In genomic region chr10:20310969-20311769, GRCm38 (mm10) we compare ENCODE assay signal across 8 mouse cellular contexts. TPM values are rescaled to one million over a fixed set of nuclear protein-coding genes. Genes with fewer than 3 reads are reported as not detected.
DNase-seq lines count a peak whose midpoint lies in the region; ATAC-seq and TF ChIP-seq lines count a peak whose summit lies in the region.

No protein-coding gene starts in this region.

- TF ChIP-seq EP300 in heart, postnatal 0 days (IDR thresholded peaks at IDR 0.05; ENCODE audit: low read depth), result no peak

- H3K27me3 ChIP-seq in heart, embryonic 11.5 days (ENCODE audit: control insufficient read depth, insufficient read depth, low read length), result no peaks in the 10 kb centered on the region
- H3K27me3 ChIP-seq in heart, postnatal 0 days (ENCODE audit: control insufficient read depth, insufficient read depth, low read length), result no peaks in the 10 kb centered on the region
- no peaks in the 10 kb centered on the region for H3K27me3 ChIP-seq in liver, embryonic 13.5 days

- DNase-seq in heart, adult 8-10 months (ENCODE audit: low spot score), result no peak
- no peak for DNase-seq in heart, postnatal 0 days (ENCODE audit: low spot score)
- no peak for DNase-seq in liver, embryonic 13.5 days
- DNase-seq in adipocyte (ENCODE audit: low spot score), result no peak
- no peak for DNase-seq in B cell, adult 2 months

- TF ChIP-seq CTCF in bone marrow, adult 2 months (IDR thresholded peaks at IDR 0.05; ENCODE audit: control insufficient read depth, insufficient read depth, low read length), result no peak
- no peak for TF ChIP-seq CTCF in heart, postnatal 0 days (IDR thresholded peaks at IDR 0.05; ENCODE audit: low read depth)
- TF ChIP-seq CTCF in olfactory bulb, adult 2 months (IDR thresholded peaks at IDR 0.05; ENCODE audit: insufficient read depth, low read depth, low read length), result no peak

- WGBS in heart, embryonic 11.5 days (ENCODE audit: insufficient replicate concordance), result 50% methylated on average over 11 of the region's 11 CpGs
- 47% methylated on average over 11 of the region's 11 CpGs for WGBS in bone marrow, adult 2 months
- WGBS in heart, postnatal 0 days, result 53% methylated on average over 11 of the region's 11 CpGs
- WGBS in liver, embryonic 13.5 days (ENCODE audit: insufficient replicate concordance), result 49% methylated on average over 11 of the region's 11 CpGs
- 50% methylated on average over 11 of the region's 11 CpGs for WGBS in olfactory bulb, adult 2 months

- no peaks in the 10 kb centered on the region for H3K9me3 ChIP-seq in heart, embryonic 11.5 days (replicated peaks; ENCODE audit: control insufficient read depth, low read length)
- H3K9me3 ChIP-seq in heart, postnatal 0 days (replicated peaks; ENCODE audit: control insufficient read depth, low read length), result no peaks in the 10 kb centered on the region
- H3K9me3 ChIP-seq in liver, embryonic 13.5 days (replicated peaks), result no peaks in the 10 kb centered on the region

- ATAC-seq in heart, embryonic 11.5 days (replicated peaks; ENCODE audit: insufficient number of reproducible peaks, low FRiP score, low TSS enrichment), result no peak
- no peak for ATAC-seq in heart, postnatal 0 days (ENCODE audit: insufficient read depth, low read depth)
- no peak for ATAC-seq in liver, embryonic 13.5 days (ENCODE audit: low read depth)

- H3K4me3 ChIP-seq in heart, embryonic 11.5 days (ENCODE audit: low read depth, low read length), result peak overlapping the region; percentile 85
- H3K4me3 ChIP-seq in bone marrow, adult 2 months (replicated peaks; ENCODE audit: control insufficient read depth, low read depth, low read length), result peak overlapping the region; percentile 80
- H3K4me3 ChIP-seq in heart, postnatal 0 days (ENCODE audit: low read depth, low read length), result peak overlapping the region; percentile 97
- peak overlapping the region; percentile 95 for H3K4me3 ChIP-seq in liver, embryonic 13.5 days (replicated peaks)
- peak overlapping the region; percentile 70; the same call in 1 of the 2 replicates for H3K4me3 ChIP-seq in olfactory bulb, adult 2 months (ENCODE audit: insufficient read depth, low read depth, low read length)

- H3K9ac ChIP-seq in heart, embryonic 11.5 days (ENCODE audit: low read depth, low read length), result peak overlapping the region; percentile 99
- H3K9ac ChIP-seq in heart, postnatal 0 days (replicated peaks; ENCODE audit: low read depth, low read length), result peak overlapping the region; percentile 98
- peak overlapping the region; percentile 86 for H3K9ac ChIP-seq in liver, embryonic 13.5 days

- peaks cover 11% of the 10 kb centered on the region for H3K4me1 ChIP-seq in heart, embryonic 11.5 days (ENCODE audit: control insufficient read depth, insufficient read depth, low read length)
- H3K4me1 ChIP-seq in bone marrow, adult 2 months (ENCODE audit: control insufficient read depth, insufficient read depth, low read length), result no peaks in the 10 kb centered on the region; the same call in 1 of the 2 replicates
- peaks cover 11% of the 10 kb centered on the region; the same call in 1 of the 2 replicates for H3K4me1 ChIP-seq in heart, postnatal 0 days (ENCODE audit: control insufficient read depth, insufficient read depth)
- H3K4me1 ChIP-seq in liver, embryonic 13.5 days (replicated peaks), result peaks cover 27% of the 10 kb centered on the region
- no peaks in the 10 kb centered on the region for H3K4me1 ChIP-seq in olfactory bulb, adult 2 months (ENCODE audit: control insufficient read depth, insufficient read depth, low read length)

- peak overlapping the region; percentile 89 for H3K4me2 ChIP-seq in heart, embryonic 11.5 days
- H3K4me2 ChIP-seq in heart, postnatal 0 days (ENCODE audit: low read depth, low read length), result peak overlapping the region; percentile 68
- peak overlapping the region; percentile 81 for H3K4me2 ChIP-seq in liver, embryonic 13.5 days

- H3K27ac ChIP-seq in heart, embryonic 11.5 days (ENCODE audit: low read depth, low read length), result peak overlapping the region; percentile 100
- H3K27ac ChIP-seq in bone marrow, adult 2 months (ENCODE audit: control insufficient read depth, insufficient read depth, low read depth, low read length, poor library complexity), result peak overlapping the region; percentile 99; the same call in 1 of the 2 replicates
- peak overlapping the region; percentile 100 for H3K27ac ChIP-seq in heart, postnatal 0 days (ENCODE audit: low read depth)
- H3K27ac ChIP-seq in liver, embryonic 13.5 days, result peak overlapping the region; percentile 98
- peak overlapping the region; percentile 97 for H3K27ac ChIP-seq in olfactory bulb, adult 2 months (ENCODE audit: insufficient read depth, low read depth, low read length)

- H3K36me3 ChIP-seq in heart, embryonic 11.5 days (ENCODE audit: control insufficient read depth, insufficient read depth, low read length), result no peaks in the 10 kb centered on the region
- H3K36me3 ChIP-seq in heart, postnatal 0 days (replicated peaks; ENCODE audit: control insufficient read depth, insufficient read depth, low read length), result no peaks in the 10 kb centered on the region
- no peaks in the 10 kb centered on the region; the same call in 1 of the 2 replicates for H3K36me3 ChIP-seq in liver, embryonic 13.5 days

- no peak for TF ChIP-seq POLR2A in bone marrow, adult 2 months (IDR thresholded peaks at IDR 0.05; ENCODE audit: borderline replicate concordance, control insufficient read depth, low read depth, low read length)
- TF ChIP-seq POLR2A in olfactory bulb, adult 2 months (IDR thresholded peaks at IDR 0.05; ENCODE audit: insufficient read depth, low read depth, low read length), result no peak

RNA-seq across cellular contexts. Expression of gene Bclaf1, which starts 1.1 kb away (rescaled TPM):
- polyA plus RNA-seq in heart, embryonic 11.5 days (2014; fragmentation: Nextera tagmentation; extraction: Ambion mirVana), result 94.9 and 96.1 TPM in 2 replicates
- 10 to 100 TPM; 44.7 to 58.2 (median 51.9) TPM for total RNA-seq in heart, adult 8-10 months (2022)
- polyA plus RNA-seq in bone marrow, adult 2 months (2011; ENCODE audit: insufficient read depth, insufficient read length, low replicate concordance, missing spikeins), result 153 and 239 TPM in 2 replicates
- 58.0 and 82.4 TPM in 2 replicates for total RNA-seq in heart, postnatal 0 days (2014; rRNA removed; ENCODE audit: low replicate concordance)
- 45.7 and 50.3 TPM in 2 replicates for polyA plus RNA-seq in heart, postnatal 0 days (2015; fragmentation: Nextera tagmentation; extraction: Ambion mirVana)
- 57.1 and 68.8 TPM in 2 replicates for polyA plus RNA-seq in liver, embryonic 13.5 days (2015; fragmentation: Nextera tagmentation; extraction: Ambion mirVana)
- polyA plus RNA-seq in olfactory bulb, adult 2 months (2012; ENCODE audit: insufficient read depth, insufficient read length, low replicate concordance, missing spikeins), result 354 TPM in 1 of 2 replicates, not detected in the other

RNA-seq across cellular contexts. Expression of gene Mtfr2, which starts 36.4 kb away (rescaled TPM):
- polyA plus RNA-seq in heart, embryonic 11.5 days (2014; fragmentation: Nextera tagmentation; extraction: Ambion mirVana), result 1.5 and 2.1 TPM in 2 replicates
- under 1 TPM in 1 of 4 experiments, not detected in 3; 0.14 TPM for total RNA-seq in heart, adult 8-10 months (2022)
- polyA plus RNA-seq in bone marrow, adult 2 months (2011; ENCODE audit: insufficient read depth, insufficient read length, low replicate concordance, missing spikeins), result 17.4 TPM in 2 replicates
- 0.15 and 3.7 TPM in 2 replicates for total RNA-seq in heart, postnatal 0 days (2014; rRNA removed; ENCODE audit: low replicate concordance)
- 0.63 and 0.64 TPM in 2 replicates for polyA plus RNA-seq in heart, postnatal 0 days (2015; fragmentation: Nextera tagmentation; extraction: Ambion mirVana)
- polyA plus RNA-seq in liver, embryonic 13.5 days (2015; fragmentation: Nextera tagmentation; extraction: Ambion mirVana), result 3.5 and 3.6 TPM in 2 replicates
- not detected in 2 replicates for polyA plus RNA-seq in olfactory bulb, adult 2 months (2012; ENCODE audit: insufficient read depth, insufficient read length, low replicate concordance, missing spikeins)
